Mouse (Mus musculus): Measurements from ENCODE around the gene Flnb. TPM values are rescaled to one million over a fixed set of nuclear protein-coding genes. Genes with fewer than 3 reads are reported as not detected.

Flnb gene
- total RNA-seq, 2 experiments from 2014 or later: 9.2 to 11.6 TPM

GRCm38 (mm10) chr14:7826151-7826937 is 8.6 kb downstream of the Flnb start:
- no peak for DNase-seq

DNA sequence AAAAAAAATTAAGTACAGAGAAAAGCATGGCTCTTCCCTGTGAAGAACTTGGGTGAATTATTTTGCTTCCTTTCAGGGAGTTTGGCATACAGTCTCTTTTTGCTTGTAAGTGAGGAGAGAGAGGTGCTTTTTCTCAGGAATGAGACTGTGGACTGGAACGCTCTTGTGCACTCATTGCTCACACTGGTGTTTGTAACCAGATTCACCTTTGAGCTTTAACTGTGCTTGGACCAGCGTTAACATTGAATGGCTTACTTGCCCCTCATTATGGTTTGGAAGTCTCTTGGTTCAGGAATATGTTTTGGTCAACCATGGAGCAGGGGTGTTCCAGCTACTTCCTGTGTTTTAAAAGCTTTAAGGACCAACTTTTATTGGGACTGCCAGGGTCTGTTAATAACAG is 11.4 kb downstream of the Flnb start:
- no peak for DNase-seq

- DNase-seq: no peak
These were observed 14.1 kb downstream of the Flnb start for GRCm38 (mm10) chr14:7831770-7832439.

- no peak for DNase-seq
These were observed 14.7 kb downstream of the Flnb start for GRCm38 (mm10) chr14:7832440-7832783.

GRCm38 (mm10) chr14:7833458-7833857 is 15.7 kb downstream of the Flnb start:
- no peak for DNase-seq

DNA sequence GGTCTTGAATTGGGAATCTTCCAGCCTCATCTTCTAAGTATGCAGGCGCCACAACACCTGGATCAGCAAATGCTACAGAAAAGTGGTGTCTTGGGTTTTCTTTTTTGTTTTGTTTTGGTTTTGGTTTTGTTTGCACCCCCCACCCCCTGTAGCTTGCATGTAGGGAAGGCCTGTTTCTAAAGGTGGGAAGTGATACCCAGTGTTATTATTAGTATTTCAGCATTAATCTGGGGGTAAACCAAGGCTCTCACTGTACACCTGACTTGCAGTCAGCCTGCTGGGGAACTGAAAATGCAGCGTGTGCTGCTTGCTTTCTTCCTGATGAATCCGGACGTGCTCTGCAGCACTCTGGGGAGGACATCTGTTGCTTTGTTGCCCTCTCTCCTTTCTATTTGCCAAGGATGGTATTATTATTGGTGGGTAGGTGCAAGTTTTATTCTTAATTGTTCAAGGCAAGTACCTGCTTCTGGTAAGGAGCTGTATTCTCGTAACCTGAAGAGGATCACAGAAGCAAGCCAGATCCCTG is 20.9 kb downstream of the Flnb start:
- DNase-seq: no peak

- no peak for DNase-seq
These were observed 22.3 kb downstream of the Flnb start for GRCm38 (mm10) chr14:7839950-7840514.

- peak; percentile 73 for DNase-seq
These were observed 25.0 kb downstream of the Flnb start for GRCm38 (mm10) chr14:7842631-7843332.

GRCm38 (mm10) chr14:7846696-7847095 is 28.9 kb downstream of the Flnb start:
- DNase-seq: no peak

- DNase-seq: peak; percentile 24
These were observed 30.0 kb downstream of the Flnb start for GRCm38 (mm10) chr14:7847746-7848232.

- DNase-seq: no peak
These were observed 33.2 kb downstream of the Flnb start for GRCm38 (mm10) chr14:7850913-7851312.

GRCm38 (mm10) chr14:7851543-7852065 is 33.8 kb downstream of the Flnb start:
- peak; percentile 51 for DNase-seq

- peak; percentile 65 for DNase-seq
These were observed 35.9 kb downstream of the Flnb start for GRCm38 (mm10) chr14:7853691-7854090.

GRCm38 (mm10) chr14:7854366-7854765 is 36.6 kb downstream of the Flnb start:
- no peak for DNase-seq

GRCm38 (mm10) chr14:7855101-7855500 is 37.3 kb downstream of the Flnb start:
- no peak for DNase-seq

DNA sequence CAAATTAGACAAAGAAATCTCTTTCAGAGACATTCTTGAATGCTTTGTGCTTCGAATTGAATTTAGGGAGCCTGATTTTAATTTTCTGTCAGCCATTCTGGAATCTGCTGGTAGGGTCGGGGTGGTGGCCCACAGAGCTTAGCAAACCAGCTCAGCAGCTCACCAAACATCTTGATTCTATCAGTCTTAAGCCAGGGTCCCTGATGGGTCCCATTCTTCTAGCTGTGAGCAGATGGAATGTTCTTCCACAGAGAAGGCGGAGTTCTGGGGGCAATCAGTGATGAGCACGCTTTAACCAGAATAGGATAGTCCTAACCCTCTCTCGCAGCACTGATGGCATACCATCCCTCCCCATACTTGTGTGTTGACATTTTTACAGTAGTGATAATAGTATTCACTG is 37.7 kb downstream of the Flnb start:
- no peak for DNase-seq

DNA sequence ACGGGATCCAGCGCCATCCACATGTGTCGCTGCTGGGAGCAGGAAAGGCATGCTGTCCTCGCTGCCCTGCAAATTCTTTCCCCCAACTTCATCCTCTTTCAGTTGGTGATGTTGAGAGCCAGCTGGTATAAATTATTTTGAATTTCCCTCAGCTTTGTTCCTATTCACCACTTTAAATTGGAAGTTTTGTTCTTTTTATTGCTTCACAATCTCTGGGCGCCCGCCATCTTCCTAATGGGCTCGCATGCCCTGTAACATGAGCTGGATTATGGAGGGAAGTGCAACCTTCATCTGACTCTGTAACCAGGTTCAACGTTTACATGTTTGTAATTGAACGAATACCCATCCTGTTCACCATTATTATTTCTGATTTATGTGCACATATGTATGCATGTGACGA is 38.6 kb downstream of the Flnb start:
- no peak for DNase-seq

DNA sequence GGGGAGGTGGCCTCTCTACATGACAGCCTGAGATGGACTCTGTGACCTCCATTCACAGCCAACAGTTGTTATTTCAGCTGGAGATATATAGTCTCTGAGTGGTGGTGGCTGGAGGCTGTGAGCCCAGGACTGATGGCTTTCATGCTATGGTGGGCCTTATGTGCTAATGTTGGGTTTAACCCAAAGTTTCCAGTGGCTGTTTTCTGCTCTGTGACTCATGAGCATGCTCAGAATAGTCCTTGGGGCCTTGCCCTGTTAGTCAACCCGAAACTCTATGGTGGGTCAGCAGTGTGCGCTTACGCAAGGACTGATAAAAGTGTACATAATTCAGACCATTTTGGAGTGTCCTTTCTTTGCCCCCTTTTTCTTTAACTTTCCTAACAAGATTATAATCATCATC is 40.1 kb downstream of the Flnb start:
- no peak for DNase-seq

- DNase-seq: no peak
These were observed 40.7 kb downstream of the Flnb start for GRCm38 (mm10) chr14:7858430-7858829.

- DNase-seq: no peak
These were observed 42.9 kb downstream of the Flnb start for GRCm38 (mm10) chr14:7860525-7861154.

DNA sequence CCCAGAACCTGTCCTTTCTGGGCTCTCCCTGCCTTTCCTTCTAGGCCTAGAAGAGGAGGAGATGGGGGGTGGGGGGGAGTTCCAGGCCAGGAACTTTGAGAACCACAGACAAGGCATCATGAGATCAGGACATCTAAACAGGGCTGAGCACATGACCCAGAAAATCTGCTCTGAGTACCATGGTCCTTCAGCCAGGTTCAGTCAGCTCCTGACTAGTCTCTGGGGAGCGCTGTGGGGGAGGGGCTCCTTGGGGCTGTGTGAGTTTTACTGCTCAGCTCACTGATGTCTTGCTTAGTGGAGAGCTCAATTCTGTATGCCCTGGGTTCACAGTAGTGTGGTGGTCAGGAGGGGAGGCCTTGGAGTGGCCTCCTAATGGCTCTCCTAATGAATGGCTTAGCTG is 43.5 kb downstream of the Flnb start:
- no peak for DNase-seq

DNA sequence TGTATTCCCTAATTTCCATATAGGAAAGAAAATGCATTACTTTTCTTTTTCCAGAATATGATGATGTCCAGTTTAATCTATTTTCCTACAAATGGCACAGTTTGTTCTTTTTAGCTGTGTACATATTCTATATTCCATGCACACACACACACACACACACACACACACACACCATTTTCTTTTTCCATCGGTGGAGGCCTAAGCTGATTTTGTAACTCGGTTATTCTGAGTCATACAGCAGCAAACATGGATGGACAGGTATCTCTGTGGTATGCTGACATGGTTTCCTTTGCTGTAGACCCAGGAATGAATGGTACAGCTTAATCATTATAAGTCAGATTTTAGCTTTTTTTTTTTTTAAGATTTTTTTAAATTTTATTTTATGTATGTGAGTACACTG is 44.5 kb downstream of the Flnb start:
- DNase-seq: no peak

Measured in gastrocnemius, postnatal 25 days (tissue).